Mouse (Mus musculus) layer of hippocampus, postnatal 25 days (tissue): ENCODE results near the gene Lhfpl3. TPM values are rescaled to one million over a fixed set of nuclear protein-coding genes. Genes with fewer than 3 reads are reported as not detected.
A peak's percentile ranks its signal among the peaks of the same experiment; 100 is the strongest.
"Not testable (repeated sequence)": the region's sequence is repeated elsewhere in the genome, so short reads cannot be mapped to it uniquely, and the experiment has no call there.

Source experiments
- DNase-seq, 2 experiments: peaks; one replicate each; pipeline ENCODE4 v3.0.0; 2022; ENCODE audit warnings: mixed read lengths in 2 of 2, low spot score in 1 of 2; ENCODE audit errors: extremely low spot score in 1 of 2
- total RNA-seq, 2 experiments: library from RNA; stranded (reverse); gene quantifications; 2 replicates each; pipeline ENCODE4 v1.2.3; 2021

Lhfpl3 gene
- 10 to 100 TPM; 14.9 to 16.2 TPM for total RNA-seq

- peak; percentile 22 to 28 for DNase-seq
These were observed at the start of gene Lhfpl3 for GRCm38 (mm10) chr5:22745885-22746532. Gene Lhfpl3 (plus strand): TSS chr5:22746059.

GRCm38 (mm10) chr5:22706271-22706670 lies 39.6 kb upstream of the Lhfpl3 start:
- DNase-seq, result not testable (repeated sequence)

GRCm38 (mm10) chr5:22745529-22745884 lies 352 bp upstream of the Lhfpl3 start:
- no peak for DNase-seq

- peak; percentile 3 to 7 for DNase-seq
These were observed 718 bp downstream of the Lhfpl3 start for GRCm38 (mm10) chr5:22746533-22747021.

GRCm38 (mm10) chr5:22747305-22747704 lies 1.4 kb downstream of the Lhfpl3 start:
- DNase-seq, result no peak

GRCm38 (mm10) chr5:22757261-22757660 lies 11.4 kb downstream of the Lhfpl3 start:
- DNase-seq, result peak in 1 of 2 experiments; percentile 8

- DNase-seq, result no peak
These were observed 24.9 kb downstream of the Lhfpl3 start for GRCm38 (mm10) chr5:22770726-22771125.

GRCm38 (mm10) chr5:22795361-22795760 lies 49.5 kb downstream of the Lhfpl3 start:
- no peak for DNase-seq

- DNase-seq, result no peak
These were observed 67.6 kb downstream of the Lhfpl3 start for GRCm38 (mm10) chr5:22813426-22813825.

GRCm38 (mm10) chr5:22829822-22830450 lies 84.1 kb downstream of the Lhfpl3 start:
- DNase-seq, result no peak

GRCm38 (mm10) chr5:22851572-22851971 lies 105.7 kb downstream of the Lhfpl3 start:
- no peak for DNase-seq

- no peak for DNase-seq
These were observed 107.6 kb downstream of the Lhfpl3 start for GRCm38 (mm10) chr5:22853503-22853902.

- no peak for DNase-seq
These were observed 110.6 kb downstream of the Lhfpl3 start for GRCm38 (mm10) chr5:22856480-22856879.

- DNase-seq, result no peak
These were observed 115.5 kb downstream of the Lhfpl3 start for GRCm38 (mm10) chr5:22861399-22861798.

- no peak for DNase-seq
These were observed 123.2 kb downstream of the Lhfpl3 start for GRCm38 (mm10) chr5:22869031-22869430.

GRCm38 (mm10) chr5:22872417-22872816 lies 126.6 kb downstream of the Lhfpl3 start:
- no peak for DNase-seq

- DNase-seq, result no peak
These were observed 142.5 kb downstream of the Lhfpl3 start for GRCm38 (mm10) chr5:22888345-22888744.

GRCm38 (mm10) chr5:22889481-22889880 lies 143.6 kb downstream of the Lhfpl3 start:
- DNase-seq, result no peak

- DNase-seq, result no peak
These were observed 151.4 kb downstream of the Lhfpl3 start for GRCm38 (mm10) chr5:22897228-22897627.

- no peak for DNase-seq
These were observed 151.9 kb downstream of the Lhfpl3 start for GRCm38 (mm10) chr5:22897656-22898289.

GRCm38 (mm10) chr5:22898593-22898992 lies 152.7 kb downstream of the Lhfpl3 start:
- DNase-seq, result no peak

GRCm38 (mm10) chr5:22899913-22900312 lies 154.1 kb downstream of the Lhfpl3 start:
- DNase-seq, result no peak
